21 mouse cellular contexts compared by ENCODE assay signal in the genomic region with DNA sequence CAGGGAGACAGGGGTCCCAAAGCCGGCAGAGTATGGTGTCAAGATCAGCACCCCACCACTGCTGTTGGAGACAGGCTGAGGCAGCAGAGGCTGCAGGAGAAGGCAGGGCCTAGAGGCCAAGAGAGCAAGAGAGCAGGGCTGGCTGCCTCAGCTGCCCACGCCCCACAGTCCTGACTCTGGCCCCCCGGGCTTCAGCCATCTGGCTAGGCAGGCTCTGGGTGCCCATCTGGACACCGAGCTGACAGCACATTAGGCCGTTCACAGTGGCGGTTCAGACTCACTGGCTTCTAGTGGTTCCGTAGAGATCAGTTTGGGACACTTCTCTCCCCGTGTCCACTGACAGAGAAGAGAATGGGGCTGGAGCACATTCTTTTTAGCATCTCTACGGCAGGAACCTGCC. TPM values are rescaled to one million over a fixed set of nuclear protein-coding genes. Genes with fewer than 3 reads are reported as not detected.
DNase-seq lines count a peak whose midpoint lies in the region; ATAC-seq and TF ChIP-seq lines count a peak whose summit lies in the region.
"Had no signal": no experiment of that assay in that cellular context is flagged by ENCODE, and none has a peak within 500 bp of the region (broad histone marks: within the 10 kb centered on the region; RNA-seq: fewer than 3 reads in every experiment).

No protein-coding gene starts in this region.

- H3K9me3 ChIP-seq in heart, embryonic 11.5 days (replicated peaks; ENCODE audit: control insufficient read depth, low read length), result no peaks in the 10 kb centered on the region
- no peaks in the 10 kb centered on the region for H3K9me3 ChIP-seq in E14TG2a.4 (ENCODE audit: low read length)
- H3K9me3 ChIP-seq in liver, embryonic 12.5 days (replicated peaks), result no peaks in the 10 kb centered on the region
- H3K9me3 ChIP-seq: hindbrain, embryonic 15.5 days; kidney, embryonic 15.5 days; limb, embryonic 13.5 days; lung, embryonic 15.5 days had no signal

- DNase-seq in cerebellum, adult 18-20 months, result peak; percentile 30 to 38
- DNase-seq in cerebellum, adult 11-12 months, result no peak
- no peak for DNase-seq in heart, postnatal 36 days
- peak; percentile 37 to 54 for DNase-seq in cerebellum, postnatal 25 days
- DNase-seq in spleen, postnatal 4 days (ENCODE audit: low spot score in 2 of 2), result no peak
- DNase-seq: gastrocnemius, postnatal 25 days; heart, adult 2 months; lung, postnatal 4 days; right cerebral cortex, adult 18-20 months; thymus, adult 18-20 months; thymus, postnatal 4 days had no signal

- WGBS in heart, embryonic 11.5 days (ENCODE audit: insufficient replicate concordance), result 54% methylated on average over 9 of the region's 9 CpGs
- WGBS in liver, embryonic 12.5 days (ENCODE audit: insufficient replicate concordance), result 69% methylated on average over 9 of the region's 9 CpGs

- no peak for ATAC-seq in heart, embryonic 11.5 days (replicated peaks; ENCODE audit: insufficient number of reproducible peaks, low FRiP score, low TSS enrichment)
- ATAC-seq in liver, embryonic 12.5 days, result no peak
- ATAC-seq: forebrain, embryonic 14.5 days; intestine, postnatal 0 days had no signal

- H3K27me3 ChIP-seq in heart, embryonic 11.5 days (ENCODE audit: control insufficient read depth, insufficient read depth, low read length), result 0 out of 2 replicates have a peak, but pooled peaks cover 2% of the 10 kb centered on the region
- peaks cover 33% of the 10 kb centered on the region for H3K27me3 ChIP-seq in E14TG2a.4 (ENCODE audit: insufficient read depth, low read length)
- H3K27me3 ChIP-seq in liver, embryonic 12.5 days (replicated peaks), result no peaks in the 10 kb centered on the region
- H3K27me3 ChIP-seq: hindbrain, embryonic 15.5 days; kidney, embryonic 15.5 days; lung, embryonic 15.5 days had no signal

- H3K27ac ChIP-seq in heart, embryonic 11.5 days (ENCODE audit: low read depth, low read length), result no peak overlapping the region
- no peak overlapping the region for H3K27ac ChIP-seq in liver, embryonic 12.5 days
- H3K27ac ChIP-seq: heart, adult 2 months; hindbrain, embryonic 15.5 days; kidney, embryonic 15.5 days; limb, embryonic 13.5 days; liver, embryonic 14.5 days; lung, embryonic 15.5 days had no signal

- TF ChIP-seq CTCF in E14TG2a.4 (conservative IDR thresholded peaks at IDR 0.05; ENCODE audit: low read length), result no peak

- peaks cover 28% of the 10 kb centered on the region for H3K4me1 ChIP-seq in heart, embryonic 11.5 days (ENCODE audit: control insufficient read depth, insufficient read depth, low read length)
- peaks cover 35% of the 10 kb centered on the region for H3K4me1 ChIP-seq in E14TG2a.4 (replicated peaks; ENCODE audit: low read depth, low read length)
- peaks cover 51% of the 10 kb centered on the region for H3K4me1 ChIP-seq in liver, embryonic 12.5 days

- intact Hi-C loops in heart, postnatal 36 days (cut with DNase I), result no loop called here

- H3K36me3 ChIP-seq in heart, embryonic 11.5 days (ENCODE audit: control insufficient read depth, insufficient read depth, low read length), result no peaks in the 10 kb centered on the region
- H3K36me3 ChIP-seq in E14TG2a.4 (ENCODE audit: insufficient read depth, low read length), result no peaks in the 10 kb centered on the region
- H3K36me3 ChIP-seq in liver, embryonic 12.5 days, result no peaks in the 10 kb centered on the region
- H3K36me3 ChIP-seq: hindbrain, embryonic 15.5 days; kidney, embryonic 15.5 days; limb, embryonic 13.5 days; lung, embryonic 15.5 days had no signal

- 0 out of 2 replicates have a peak overlapping the region, but pooled peaks have one; percentile 34 for H3K9ac ChIP-seq in heart, embryonic 11.5 days (ENCODE audit: low read depth, low read length)
- H3K9ac ChIP-seq in liver, embryonic 12.5 days, result no peak overlapping the region
- H3K9ac ChIP-seq: hindbrain, embryonic 15.5 days; kidney, embryonic 15.5 days; limb, embryonic 13.5 days; liver, embryonic 14.5 days; lung, embryonic 15.5 days had no signal

- H3K4me3 ChIP-seq in heart, embryonic 11.5 days (ENCODE audit: low read depth, low read length), result no peak overlapping the region
- peak overlapping the region; percentile 69 for H3K4me3 ChIP-seq in E14TG2a.4 (replicated peaks; ENCODE audit: low read length)
- no peak overlapping the region for H3K4me3 ChIP-seq in liver, embryonic 12.5 days
- H3K4me3 ChIP-seq: heart, adult 2 months; hindbrain, embryonic 15.5 days; kidney, embryonic 15.5 days; limb, embryonic 13.5 days; lung, embryonic 15.5 days had no signal

- H3K4me2 ChIP-seq in heart, embryonic 11.5 days, result no peak overlapping the region
- H3K4me2 ChIP-seq in liver, embryonic 12.5 days, result no peak overlapping the region
- H3K4me2 ChIP-seq: hindbrain, embryonic 15.5 days; kidney, embryonic 15.5 days; limb, embryonic 13.5 days; lung, embryonic 15.5 days had no signal

RNA-seq across cellular contexts. Expression of gene Nol4l, which starts 26.4 kb away (rescaled TPM):
- polyA plus RNA-seq in heart, embryonic 11.5 days (2014; fragmentation: Nextera tagmentation; extraction: Ambion mirVana), result 16.0 and 16.7 TPM in 2 replicates
- total RNA-seq in heart, postnatal 36 days (2021), result 1 to 10 TPM; 3.9 to 4.0 TPM
- polyA plus RNA-seq in liver, embryonic 12.5 days (2016; fragmentation: Nextera tagmentation; extraction: Ambion mirVana), result 9.3 and 9.8 TPM in 2 replicates

Comparison
In these comparisons a context has a peak if more than half of its experiments do, and no peak if none do; other contexts are left out.
1. DNase-seq: peak in cerebellum, adult 18-20 months (2 of 2) and cerebellum, postnatal 25 days (2 of 2); none in cerebellum, adult 11-12 months (single experiment), heart, postnatal 36 days (0 of 2) and spleen, postnatal 4 days (0 of 2).